Mouse (Mus musculus) lung, postnatal 0 days (tissue): Measurements from ENCODE around the gene Sh3rf1. TPM values are rescaled to one million over a fixed set of nuclear protein-coding genes. Genes with fewer than 3 reads are reported as not detected.

Experiments
- ATAC-seq: fragments of 200-750 bp; cut with Nextera tagmentation; 2 replicates; pipeline ENCODE4 v1.8.0; 2017; ENCODE audit warnings: moderate library complexity
- DNase-seq: peaks from one replicate; pipeline ENCODE4 v3.0.0-alpha.2; 2016; ENCODE audit warnings: low spot score
- H3K27ac ChIP-seq: fragments of 300-500 bp; sonication (generic); 2 replicates; pipeline ENCODE4 v1.5.1; 2014; ENCODE audit warnings: antibody characterized with exemption, mild to moderate bottlenecking, low read length, mixed read lengths
- H3K27me3 ChIP-seq: fragments of 300-500 bp; sonication (generic); replicated peaks from 2 replicates; pipeline ENCODE4 v1.6.1; 2014; ENCODE audit warnings: low read length, mixed read lengths; ENCODE audit not compliant: insufficient read depth
- H3K36me3 ChIP-seq: fragments of 300-500 bp; sonication (generic); 2 replicates; pipeline ENCODE4 v1.6.1; 2014; ENCODE audit warnings: low read length, mixed read lengths; ENCODE audit not compliant: insufficient read depth
- H3K4me1 ChIP-seq: fragments of 300-500 bp; sonication (generic); 2 replicates; pipeline ENCODE4 v1.6.1; 2014; ENCODE audit warnings: antibody characterized with exemption, low read depth, low read length, mixed read lengths; ENCODE audit not compliant: insufficient read depth
- H3K4me2 ChIP-seq: fragments of 300-500 bp; sonication (generic); replicated peaks from 2 replicates; pipeline ENCODE4 v1.6.1; 2014; ENCODE audit warnings: low read depth, mild to moderate bottlenecking, low read length, moderate library complexity, mixed read lengths
- H3K4me3 ChIP-seq: fragments of 300-500 bp; sonication (generic); 2 replicates; pipeline ENCODE4 v1.5.1; 2014; ENCODE audit warnings: low read depth, low read length
- H3K9ac ChIP-seq: fragments of 300-500 bp; sonication (generic); replicated peaks from 2 replicates; pipeline ENCODE4 v1.6.1; 2014; ENCODE audit warnings: low read depth, mild to moderate bottlenecking
- H3K9me3 ChIP-seq: fragments of 300-500 bp; sonication (generic); 2 replicates; pipeline ENCODE4 v1.6.1; 2016; ENCODE audit warnings: low read length, mixed read lengths
- CTCF ChIP-seq: IDR thresholded peaks from 2 replicates; pipeline ENCODE4 v1.5.1; 2016; ENCODE audit warnings: antibody characterized with exemption, mild to moderate bottlenecking
- EP300 ChIP-seq: IDR thresholded peaks from 2 replicates; pipeline ENCODE4 v1.6.1; 2016; ENCODE audit warnings: antibody characterized with exemption, mild to moderate bottlenecking, control low read depth
- WGBS: fragments of 180-500 bp; shearing (Covaris S2); extraction: QIAGEN DNeasy Blood & Tissue Kit; methylation state at CpG from one replicate; pipeline ENCODE4 v1.1.7; 2014; 5-methylcytosine and 5-hydroxymethylcytosine counted together
- polyA plus RNA-seq: library from polyadenylated mRNA; unstranded; fragments of >200 nt; fragmentation: Nextera tagmentation; extraction: Ambion mirVana; gene quantifications from 2 replicates; pipeline ENCODE4 v1.2.1, GENCODE M21; 2015

Gene Sh3rf1
- polyA plus RNA-seq, 1 experiment from 2014 or later = 11.2 TPM

DNA sequence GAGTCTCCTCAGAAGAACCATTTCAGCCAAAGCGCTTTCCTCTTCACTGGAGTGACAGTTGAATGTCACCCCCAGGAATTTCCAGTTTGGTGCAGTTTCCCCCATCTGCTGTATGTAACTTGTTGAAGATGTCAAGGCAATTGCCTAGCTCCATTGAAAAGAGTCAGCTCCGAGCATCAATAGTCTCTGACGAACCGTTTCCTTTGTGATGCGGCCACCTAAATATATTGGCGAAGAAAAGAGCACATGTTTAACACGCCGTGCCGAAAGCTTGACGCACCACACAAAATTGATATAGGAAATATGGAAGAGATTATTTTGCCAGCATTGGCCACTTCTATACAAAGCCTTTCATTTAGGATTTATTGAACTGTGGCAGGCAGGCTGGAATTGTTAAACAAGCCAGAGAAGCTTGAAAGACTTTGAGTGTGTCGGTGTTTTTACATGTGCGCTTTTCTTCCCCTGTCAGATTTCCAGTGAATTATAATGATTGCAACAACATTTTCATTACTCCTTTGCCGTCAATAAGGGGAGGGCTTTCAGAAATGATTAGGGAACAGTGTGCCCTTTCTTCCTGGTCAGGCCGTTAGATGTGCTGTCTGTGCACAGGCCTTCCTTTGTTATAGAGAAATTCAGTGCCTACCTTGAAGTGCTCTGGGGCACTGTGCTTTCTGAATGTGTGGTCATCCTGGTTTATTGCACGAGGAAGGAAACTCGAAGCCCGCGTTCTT lies 77.8 kb downstream of the Sh3rf1 start:
- 0 out of 2 replicates have a peak, but pooled peaks cover 3% of the 10 kb centered on the region for H3K4me1 ChIP-seq
- no peak overlapping the region for H3K4me3 ChIP-seq
- H3K9me3 ChIP-seq = no peaks in the 10 kb centered on the region
- H3K4me2 ChIP-seq = no peak overlapping the region
- no peak overlapping the region for H3K9ac ChIP-seq
- ATAC-seq (no peak), DNase-seq (no peak)
- 82% methylated on average over 18 of the region's 18 CpGs for WGBS
- H3K27ac ChIP-seq = no peak overlapping the region
- no peaks in the 10 kb centered on the region for H3K27me3 ChIP-seq
- TF ChIP-seq EP300 (no peak), CTCF (no peak)
- no peaks in the 10 kb centered on the region for H3K36me3 ChIP-seq

DNA sequence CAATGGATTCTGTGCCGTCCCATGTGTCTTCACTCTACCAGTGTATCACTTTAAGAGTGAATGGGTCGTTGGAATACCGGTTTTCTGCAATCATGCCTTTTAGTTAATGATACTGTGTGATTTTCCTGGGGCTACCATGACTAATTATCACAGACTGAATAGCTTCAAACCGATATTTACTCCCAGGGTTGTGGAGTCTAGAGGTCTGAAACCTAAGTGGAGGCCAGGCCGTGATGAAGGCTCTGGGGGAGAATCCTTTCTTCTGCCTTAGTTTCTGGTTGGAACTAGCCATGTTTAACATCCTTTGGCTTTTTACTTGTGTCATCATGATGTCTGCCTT lies 78.3 kb downstream of the Sh3rf1 start:
- 0 out of 2 replicates have a peak, but pooled peaks cover 3% of the 10 kb centered on the region for H3K4me1 ChIP-seq
- WGBS = 78% methylated on average over 5 of the region's 5 CpGs
- TF ChIP-seq CTCF (no peak), EP300 (no peak)
- DNase-seq (no peak), ATAC-seq (no peak)
- H3K4me2 ChIP-seq = no peak overlapping the region
- H3K9ac ChIP-seq = no peak overlapping the region
- H3K9me3 ChIP-seq = no peaks in the 10 kb centered on the region
- H3K27ac ChIP-seq = no peak overlapping the region
- H3K36me3 ChIP-seq = no peaks in the 10 kb centered on the region
- no peaks in the 10 kb centered on the region for H3K27me3 ChIP-seq
- H3K4me3 ChIP-seq = no peak overlapping the region

DNA sequence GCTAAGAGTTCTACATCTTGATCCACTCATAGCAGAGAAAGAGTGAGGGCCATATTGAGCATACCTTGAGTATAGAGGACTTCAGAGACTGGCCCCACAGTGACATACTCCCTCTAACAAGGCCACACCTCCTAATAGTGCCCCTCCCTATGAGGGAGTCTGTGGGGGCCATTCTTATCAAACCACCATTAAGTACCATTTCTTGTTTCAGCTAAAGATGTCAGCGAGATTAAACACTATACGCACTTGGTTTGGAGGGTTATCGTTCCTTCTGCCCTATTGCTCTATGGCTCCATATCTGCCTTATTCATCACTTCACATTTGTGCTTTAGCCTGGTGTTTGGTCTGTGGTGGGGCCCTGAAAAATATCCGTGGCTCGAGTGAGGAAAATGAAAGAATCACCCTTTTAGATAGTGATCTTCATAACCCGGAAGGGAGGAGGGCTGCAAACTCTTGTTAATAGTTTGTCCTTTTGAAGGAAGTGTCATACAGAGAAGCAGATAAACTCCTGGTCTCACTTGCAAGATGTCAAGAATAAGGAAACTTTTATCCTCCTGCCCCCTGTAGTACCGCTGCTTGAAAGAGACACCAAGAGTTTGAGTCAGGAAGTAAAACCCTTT lies 81.9 kb downstream of the Sh3rf1 start:
- Histone ChIP-seq H3K4me3 (no peak overlapping the region), H3K9ac (no peak overlapping the region), H3K4me1 (no peaks in the 10 kb centered on the region; the same call in 1 of the 2 replicates), H3K4me2 (no peak overlapping the region), H3K27me3 (no peaks in the 10 kb centered on the region), H3K36me3 (no peaks in the 10 kb centered on the region), H3K9me3 (no peaks in the 10 kb centered on the region), H3K27ac (no peak overlapping the region)
- WGBS = 52% methylated on average over 7 of the region's 7 CpGs
- TF ChIP-seq CTCF = no peak
- no peak for TF ChIP-seq EP300
- peak; percentile 34 for ATAC-seq
- no peak for DNase-seq

DNA sequence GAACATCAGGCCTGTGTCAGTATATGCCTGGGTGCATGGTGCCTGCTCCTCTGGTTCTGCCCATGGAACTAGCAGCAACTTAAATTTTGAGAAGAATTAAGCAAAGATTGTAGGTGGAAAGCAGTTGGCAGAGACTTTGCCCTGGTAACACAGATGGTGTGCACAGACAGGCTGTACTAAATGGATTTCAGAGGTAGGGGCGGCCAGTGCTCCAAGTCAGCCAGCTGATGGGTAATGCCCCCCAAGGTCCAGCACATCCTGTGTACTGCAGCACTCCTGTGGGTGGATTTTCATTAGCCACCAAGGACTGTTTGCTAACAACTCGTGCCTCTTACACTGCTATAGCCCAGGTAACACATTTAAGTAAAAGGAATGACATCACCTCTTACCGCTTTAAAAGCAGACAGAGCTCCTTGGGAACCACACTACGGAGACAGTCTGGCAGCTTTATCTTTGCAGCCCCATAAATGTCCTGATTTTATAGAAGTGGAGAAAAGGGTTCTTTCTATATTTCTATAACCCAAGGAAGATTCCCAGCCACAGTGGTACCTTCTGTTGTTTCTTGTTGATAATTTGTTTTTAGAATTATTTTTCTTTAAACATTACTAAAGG lies 82.9 kb downstream of the Sh3rf1 start:
- H3K4me3 ChIP-seq = no peak overlapping the region
- H3K9ac ChIP-seq = no peak overlapping the region
- DNase-seq = peak; percentile 26
- H3K36me3 ChIP-seq = no peaks in the 10 kb centered on the region
- 61% methylated on average over 4 of the region's 4 CpGs for WGBS
- no peak overlapping the region for H3K27ac ChIP-seq
- TF ChIP-seq EP300 (no peak), CTCF (no peak)
- H3K4me2 ChIP-seq = no peak overlapping the region
- 0 out of 2 replicates have a peak, but pooled peaks have one; percentile 21 for ATAC-seq
- H3K9me3 ChIP-seq = no peaks in the 10 kb centered on the region
- H3K4me1 ChIP-seq = no peaks in the 10 kb centered on the region; the same call in 1 of the 2 replicates
- H3K27me3 ChIP-seq = no peaks in the 10 kb centered on the region

DNA sequence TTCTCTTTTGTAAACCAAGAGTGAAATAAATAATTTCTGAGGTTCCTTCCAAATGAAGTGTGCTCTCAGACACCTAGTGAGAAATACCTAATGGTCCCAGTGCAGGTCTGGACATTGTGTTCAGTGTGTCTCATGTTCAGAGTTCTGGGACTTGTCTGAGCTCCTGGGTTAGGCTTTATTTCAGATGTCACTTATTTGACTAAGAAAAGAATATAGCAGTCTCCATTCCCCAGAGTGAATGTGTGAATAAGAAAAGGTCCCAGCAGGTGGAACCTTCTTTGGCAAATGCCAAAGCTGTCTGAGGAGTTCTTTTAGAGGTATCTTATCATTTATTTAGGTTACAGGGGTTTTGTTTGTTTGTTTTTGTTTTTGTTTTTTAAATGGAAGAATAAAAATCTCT lies 85.2 kb downstream of the Sh3rf1 start:
- H3K9me3 ChIP-seq = no peaks in the 10 kb centered on the region
- ATAC-seq (no peak), DNase-seq (no peak)
- no peak overlapping the region for H3K27ac ChIP-seq
- no peak for TF ChIP-seq CTCF
- H3K9ac ChIP-seq = no peak overlapping the region
- H3K4me1 ChIP-seq = no peaks in the 10 kb centered on the region; the same call in 1 of the 2 replicates
- H3K36me3 ChIP-seq = no peaks in the 10 kb centered on the region
- H3K27me3 ChIP-seq = no peaks in the 10 kb centered on the region
- no peak overlapping the region for H3K4me3 ChIP-seq
- H3K4me2 ChIP-seq = no peak overlapping the region

DNA sequence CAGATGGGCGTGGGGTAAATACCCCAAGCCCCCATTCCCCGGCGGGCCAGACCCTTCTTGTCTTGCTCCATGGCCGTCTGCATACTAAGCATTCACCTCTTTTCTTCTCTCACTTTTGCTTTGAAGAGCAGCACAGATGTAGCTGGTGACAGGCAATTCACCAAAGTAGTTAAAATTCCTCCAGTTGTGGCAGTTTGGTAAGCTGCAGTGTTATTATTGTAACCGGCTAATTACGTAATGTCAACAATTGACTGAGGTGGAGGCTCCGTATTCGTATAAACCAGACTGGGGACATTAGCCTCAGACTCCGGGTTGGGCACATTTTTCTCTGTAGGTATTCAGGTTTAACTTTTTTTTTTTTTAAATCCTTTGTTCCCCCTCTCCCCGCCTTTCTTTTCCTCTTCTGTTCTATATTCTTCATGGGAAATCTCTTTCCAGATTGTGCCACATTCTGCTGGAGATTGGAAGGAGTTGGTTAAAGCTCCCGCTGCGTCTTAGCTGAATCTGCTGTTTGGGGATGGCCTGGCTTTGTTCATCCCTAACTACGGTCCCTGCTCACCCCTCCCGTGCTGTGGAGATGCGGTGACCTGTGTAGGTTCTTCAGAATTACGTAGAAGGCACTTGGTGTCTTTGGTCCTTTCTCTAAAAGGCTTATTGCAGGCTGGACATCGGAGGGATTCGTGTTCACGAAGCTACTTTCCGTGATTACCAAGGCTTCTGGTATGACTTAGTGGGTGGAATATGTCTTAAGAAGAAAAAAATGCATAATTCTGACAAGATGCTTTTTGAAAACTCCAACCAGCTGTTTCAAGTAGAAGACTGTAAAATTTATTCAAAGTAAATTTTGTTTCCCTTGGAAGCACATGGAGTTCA lies 86.1 kb downstream of the Sh3rf1 start:
- Histone ChIP-seq H3K4me3 (no peak overlapping the region), H3K4me2 (no peak overlapping the region), H3K9ac (no peak overlapping the region), H3K9me3 (no peaks in the 10 kb centered on the region), H3K36me3 (no peaks in the 10 kb centered on the region), H3K4me1 (no peaks in the 10 kb centered on the region; the same call in 1 of the 2 replicates), H3K27ac (no peak overlapping the region), H3K27me3 (no peaks in the 10 kb centered on the region)
- ATAC-seq (no peak), DNase-seq (peak; percentile 39)
- 53% methylated on average over 20 of the region's 20 CpGs for WGBS
- no peak for TF ChIP-seq EP300
